Mouse (Mus musculus): ENCODE measurements around the gene Cisd3.

- TF ChIP-seq CTCF (IDR thresholded peaks at IDR 0.05) (no peak; the same call in 1 of the 2 replicates), EP300 (IDR thresholded peaks at IDR 0.05) (peak; percentile 28; the same call in 1 of the 2 replicates)
These were observed 9.5 kb downstream of the Cisd3 start for GRCm38 (mm10) chr11:97694921-97695711.

All from lung, postnatal 0 days (tissue).